Mouse (Mus musculus) spleen, adult 2 months (tissue): Measurements from ENCODE around the gene Ncor2. TPM values are rescaled to one million over a fixed set of nuclear protein-coding genes. Genes with fewer than 3 reads are reported as not detected.

Source experiments
- DNase-seq, 2 experiments: peaks; one replicate each; pipeline versions ENCODE4 v3.0.0 to v3.0.0-alpha.2; 2012 to 2021; ENCODE audit warnings: low spot score in 2 of 2, low read depth in 1 of 2
- H3K27ac ChIP-seq: fragments of 200-500 bp; 2 replicates; pipeline ENCODE4 v1.5.1; 2012; ENCODE audit warnings: low read length, inconsistent platforms; ENCODE audit not compliant: insufficient read depth
- H3K27me3 ChIP-seq: fragments of 200-500 bp; 2 replicates; pipeline ENCODE4 v1.6.1; 2012; ENCODE audit warnings: mild to moderate bottlenecking, moderate library complexity, low read length, inconsistent platforms; ENCODE audit not compliant: control insufficient read depth, insufficient read depth
- H3K36me3 ChIP-seq: fragments of 200-500 bp; 2 replicates; pipeline ENCODE4 v1.6.1; 2012; ENCODE audit warnings: mild to moderate bottlenecking, low read length, inconsistent platforms; ENCODE audit not compliant: control insufficient read depth, insufficient read depth
- H3K4me1 ChIP-seq: fragments of 200-500 bp; 2 replicates; pipeline ENCODE4 v1.6.1; 2011; ENCODE audit warnings: inconsistent platforms; ENCODE audit not compliant: control insufficient read depth, insufficient read depth, insufficient read length
- H3K4me3 ChIP-seq: fragments of 200-500 bp; 2 replicates; pipeline ENCODE4 v1.5.1; 2011; ENCODE audit warnings: mild to moderate bottlenecking, inconsistent platforms; ENCODE audit not compliant: insufficient read depth, insufficient read length; ENCODE audit errors: extremely low read depth
- CTCF ChIP-seq: fragments of 200-500 bp; IDR thresholded peaks from 2 replicates; pipeline ENCODE4 v1.5.1; 2011; ENCODE audit warnings: mild to moderate bottlenecking, inconsistent platforms; ENCODE audit not compliant: insufficient read depth, insufficient read length, insufficient replicate concordance; ENCODE audit errors: extremely low read depth
- POLR2A ChIP-seq: fragments of 200-500 bp; IDR thresholded peaks from 2 replicates; pipeline ENCODE4 v1.6.1; 2011; ENCODE audit warnings: low read depth, low read length, inconsistent platforms
- WGBS: fragments of 180-500 bp; shearing (Covaris S2); methylation state at CpG from one replicate; pipeline ENCODE4 v1.1.7; 2018; 5-methylcytosine and 5-hydroxymethylcytosine counted together
- polyA plus RNA-seq: library from polyadenylated mRNA; depleted of rRNA; stranded (reverse); fragments of >200 nt; gene quantifications from 2 replicates; pipeline ENCODE4 v1.2.3, GENCODE M21; 2012

The Ncor2 gene
- polyA plus RNA-seq, 1 experiment = 70.5 TPM

GRCm38 (mm10) chr5:125180630-125181263 is 1.7 kb upstream of the Ncor2 start:
- peaks cover 16% of the 10 kb centered on the region; the same call in 1 of the 2 replicates for H3K4me1 ChIP-seq
- no peak overlapping the region for H3K4me3 ChIP-seq
- no peak for TF ChIP-seq CTCF
- TF ChIP-seq POLR2A = no peak
- no peaks in the 10 kb centered on the region for H3K27me3 ChIP-seq
- H3K36me3 ChIP-seq = no peaks in the 10 kb centered on the region
- WGBS = 81% methylated on average over 6 of the region's 6 CpGs
- DNase-seq = no peak
- peak overlapping the region; percentile 16; the same call in 1 of the 2 replicates for H3K27ac ChIP-seq

- Histone ChIP-seq H3K4me1 (peaks cover 18% of the 10 kb centered on the region; the same call in 1 of the 2 replicates), H3K4me3 (peak overlapping the region; percentile 57), H3K27me3 (no peaks in the 10 kb centered on the region), H3K27ac (peak overlapping the region; percentile 63), H3K36me3 (no peaks in the 10 kb centered on the region)
- DNase-seq = peak in 1 of 2 experiments; percentile 67
- WGBS = 1% methylated on average over 22 of the region's 25 CpGs
- no peak for TF ChIP-seq POLR2A
- no peak for TF ChIP-seq CTCF
Measured at GRCm38 (mm10) chr5:125179735-125180629, 963 bp upstream of the Ncor2 start.

GRCm38 (mm10) chr5:125178171-125179006 is 630 bp downstream of the Ncor2 start:
- Histone ChIP-seq H3K27me3 (no peaks in the 10 kb centered on the region), H3K4me1 (peaks cover 23% of the 10 kb centered on the region; the same call in 1 of the 2 replicates), H3K36me3 (no peaks in the 10 kb centered on the region), H3K27ac (peak overlapping the region; percentile 89), H3K4me3 (peak overlapping the region; percentile 85)
- peak in 1 of 2 experiments; percentile 59 for DNase-seq
- no peak for TF ChIP-seq CTCF
- TF ChIP-seq POLR2A = no peak
- WGBS = 3% methylated on average over 60 of the region's 60 CpGs

- peak; percentile 70 to 81 for DNase-seq
- Histone ChIP-seq H3K4me3 (peak overlapping the region; percentile 85), H3K36me3 (no peaks in the 10 kb centered on the region), H3K27me3 (no peaks in the 10 kb centered on the region), H3K4me1 (peaks cover 23% of the 10 kb centered on the region; the same call in 1 of the 2 replicates), H3K27ac (peak overlapping the region; percentile 89)
- TF ChIP-seq CTCF (no peak), POLR2A (no peak)
- WGBS = 2% methylated on average over 42 of the region's 44 CpGs
Measured at GRCm38 (mm10) chr5:125177481-125178134, 1.4 kb downstream of the Ncor2 start.

GRCm38 (mm10) chr5:125176864-125177263 is 2.2 kb downstream of the Ncor2 start:
- Histone ChIP-seq H3K4me3 (0 out of 2 replicates have a peak overlapping the region, but pooled peaks have one; percentile 85), H3K27ac (peak overlapping the region; percentile 89; the same call in 1 of the 2 replicates), H3K36me3 (no peaks in the 10 kb centered on the region), H3K27me3 (no peaks in the 10 kb centered on the region), H3K4me1 (peaks cover 23% of the 10 kb centered on the region; the same call in 1 of the 2 replicates)
- no peak for TF ChIP-seq CTCF
- no peak for TF ChIP-seq POLR2A
- no peak for DNase-seq
- 65% methylated on average over 12 of the region's 12 CpGs for WGBS

DNA sequence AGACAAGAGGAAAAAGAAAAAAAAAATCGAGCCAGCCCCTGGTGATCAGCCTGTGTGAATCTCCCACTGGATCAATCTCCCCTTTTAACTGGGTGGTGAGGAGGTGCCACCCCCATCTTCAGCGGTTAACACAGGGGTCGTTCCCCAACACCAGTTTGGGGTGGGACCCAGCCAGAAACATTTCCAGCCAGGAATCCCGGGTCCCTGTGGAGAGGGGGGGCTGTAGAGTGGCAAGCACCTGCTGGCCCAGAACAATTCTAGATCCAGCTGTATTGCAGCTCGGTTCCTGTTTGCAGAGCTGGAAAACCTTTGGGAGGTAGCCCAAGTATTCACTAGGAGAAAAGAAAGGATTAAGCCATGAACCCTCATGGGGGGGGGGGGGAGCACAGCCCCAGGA is 2.7 kb downstream of the Ncor2 start:
- no peak overlapping the region for H3K4me3 ChIP-seq
- TF ChIP-seq POLR2A = no peak
- TF ChIP-seq CTCF = no peak
- 67% methylated on average over 5 of the region's 5 CpGs for WGBS
- DNase-seq = no peak
- H3K4me1 ChIP-seq = peaks cover 23% of the 10 kb centered on the region; the same call in 1 of the 2 replicates
- no peak overlapping the region for H3K27ac ChIP-seq
- H3K27me3 ChIP-seq = no peaks in the 10 kb centered on the region
- no peaks in the 10 kb centered on the region for H3K36me3 ChIP-seq
